Mouse (Mus musculus): ENCODE measurements around the gene Fndc11. TPM values are rescaled to one million over a fixed set of nuclear protein-coding genes. Genes with fewer than 3 reads are reported as not detected.
A peak's percentile ranks its signal among the peaks of the same experiment; 100 is the strongest.

Gene Fndc11
- polyA plus RNA-seq, 1 experiment from 2014 or later = 0.23 TPM

- H3K4me2 ChIP-seq = no peak overlapping the region
- no peak overlapping the region for H3K27ac ChIP-seq
- H3K4me3 ChIP-seq = no peak overlapping the region
- no peaks in the 10 kb centered on the region for H3K36me3 ChIP-seq (ENCODE audit: poor library complexity, severe bottlenecking)
- H3K27me3 ChIP-seq = no peaks in the 10 kb centered on the region
- no peak for ATAC-seq
- H3K9me3 ChIP-seq (replicated peaks) = no peaks in the 10 kb centered on the region
- no peak overlapping the region for H3K9ac ChIP-seq
- H3K4me1 ChIP-seq = no peaks in the 10 kb centered on the region
- 90% methylated on average over 4 of the region's 4 CpGs for whole genome bisulfite sequencing
Measured at GRCm38 (mm10) chr2:181196628-181197300, 23.0 kb upstream of the Fndc11 start.

DNA sequence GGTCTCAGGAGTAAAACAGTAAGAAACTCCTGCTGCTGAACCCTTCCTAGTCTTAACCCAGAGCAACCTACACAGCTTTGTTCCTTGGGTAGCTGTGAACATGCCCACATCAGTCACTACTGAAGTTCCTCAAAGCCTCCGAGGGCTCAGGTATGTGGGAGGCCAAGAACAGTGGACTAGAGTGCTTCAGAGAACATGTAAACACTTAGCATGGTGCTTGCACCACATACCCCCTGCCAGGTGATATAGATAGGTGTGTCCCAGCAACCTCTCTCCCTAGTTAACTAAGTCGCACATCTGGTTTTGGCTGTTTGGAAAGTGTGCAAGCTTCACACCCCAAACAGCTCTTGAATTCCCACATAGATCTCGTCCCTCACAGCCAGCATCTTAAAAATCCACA, 18.2 kb upstream of the Fndc11 start:
- Histone ChIP-seq H3K4me2 (no peak overlapping the region), H3K4me3 (no peak overlapping the region), H3K27me3 (0 out of 2 replicates have a peak, but pooled peaks cover 6% of the 10 kb centered on the region), H3K27ac (no peak overlapping the region), H3K9me3 (replicated peaks) (no peaks in the 10 kb centered on the region), H3K4me1 (no peaks in the 10 kb centered on the region), H3K36me3 (ENCODE audit: poor library complexity, severe bottlenecking) (no peaks in the 10 kb centered on the region), H3K9ac (no peak overlapping the region)
- 69% methylated on average over 3 of the region's 3 CpGs for WGBS
- no peak for ATAC-seq

DNA sequence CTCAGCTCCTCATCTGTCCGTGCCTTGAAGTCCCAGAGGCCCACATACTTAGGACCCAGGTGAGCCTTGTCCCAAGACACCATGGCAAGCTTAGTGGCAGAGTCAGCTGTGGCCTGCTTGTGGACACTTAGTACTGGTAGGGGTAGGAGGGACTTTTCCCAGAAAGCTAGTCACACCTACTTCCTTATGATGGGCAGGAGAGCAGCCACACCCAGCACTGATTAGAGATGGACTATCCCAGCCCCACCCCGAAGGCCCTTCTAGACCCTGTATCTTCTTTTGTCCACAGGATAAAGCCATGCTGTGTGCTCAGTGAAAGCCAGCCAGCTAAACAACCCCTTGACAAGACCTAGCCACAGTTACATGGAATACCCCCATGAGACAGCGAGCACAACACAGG, 17.4 kb upstream of the Fndc11 start, which contains the start of gene Ptk6:
Ptk6 (minus strand) TSS at position 368 of the 400 bp plus-strand sequence.
- 92% methylated on average over 3 of the region's 3 CpGs for WGBS
- no peak for ATAC-seq
- Histone ChIP-seq H3K36me3 (ENCODE audit: poor library complexity, severe bottlenecking) (no peaks in the 10 kb centered on the region), H3K9me3 (replicated peaks) (no peaks in the 10 kb centered on the region), H3K27ac (no peak within 1 kb of the TSS), H3K27me3 (0 out of 2 replicates have a peak, but pooled peaks cover 6% of the 10 kb centered on the region), H3K4me3 (no peak within 1 kb of the TSS), H3K9ac (no peak within 1 kb of the TSS), H3K4me2 (no peak within 1 kb of the TSS), H3K4me1 (no peaks in the 10 kb centered on the region)

DNA sequence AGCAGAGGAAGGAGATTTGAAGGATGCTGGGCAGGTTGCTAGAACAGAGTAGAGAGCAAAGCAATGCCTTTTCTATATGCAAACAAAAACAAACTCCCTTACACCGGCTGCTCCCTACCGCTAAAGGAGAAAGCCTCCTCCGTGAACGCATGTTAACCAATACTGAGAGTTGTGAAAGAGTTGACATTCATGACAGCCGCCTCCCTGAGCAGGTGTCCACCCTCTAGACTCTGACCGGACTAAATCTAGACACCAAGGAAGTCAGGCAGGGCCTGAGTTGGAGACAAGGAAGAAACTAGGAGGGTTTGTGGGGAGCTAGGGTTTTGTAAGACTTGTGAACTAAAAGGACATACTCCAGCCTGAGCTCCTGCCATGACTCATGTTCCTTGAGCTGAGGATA, 16.9 kb upstream of the Fndc11 start:
- Histone ChIP-seq H3K9me3 (replicated peaks) (no peaks in the 10 kb centered on the region), H3K36me3 (ENCODE audit: poor library complexity, severe bottlenecking) (no peaks in the 10 kb centered on the region), H3K27ac (no peak overlapping the region), H3K27me3 (0 out of 2 replicates have a peak, but pooled peaks cover 6% of the 10 kb centered on the region), H3K4me3 (no peak overlapping the region), H3K4me1 (no peaks in the 10 kb centered on the region), H3K4me2 (no peak overlapping the region), H3K9ac (no peak overlapping the region)
- no peak for ATAC-seq
- WGBS = 82% methylated on average over 6 of the region's 6 CpGs

DNA sequence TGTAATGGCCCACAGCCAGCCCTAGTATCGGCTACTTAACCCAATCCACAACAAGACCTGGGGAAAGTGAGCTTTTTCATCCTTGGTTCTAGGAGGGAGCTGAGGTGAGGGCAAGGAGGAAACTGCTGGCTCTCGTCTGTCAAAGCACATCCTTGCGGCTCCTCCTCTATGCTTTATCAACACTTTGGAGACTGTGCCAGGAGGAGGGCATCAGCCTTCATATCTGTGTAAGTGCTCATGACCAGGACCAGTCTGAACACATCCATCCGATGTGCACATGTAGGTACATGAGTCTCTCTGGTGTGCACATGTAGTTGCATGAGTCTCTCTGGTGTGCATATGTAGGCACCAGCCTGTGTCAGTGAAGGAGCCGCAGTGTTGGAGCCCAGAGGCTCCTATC, 14.1 kb upstream of the Fndc11 start:
- Histone ChIP-seq H3K4me3 (no peak overlapping the region), H3K27me3 (peaks cover 15% of the 10 kb centered on the region; the same call in 1 of the 2 replicates), H3K9me3 (replicated peaks) (no peaks in the 10 kb centered on the region), H3K4me1 (no peaks in the 10 kb centered on the region), H3K4me2 (no peak overlapping the region), H3K36me3 (ENCODE audit: poor library complexity, severe bottlenecking) (no peaks in the 10 kb centered on the region), H3K27ac (no peak overlapping the region), H3K9ac (no peak overlapping the region)
- 82% methylated on average over 5 of the region's 5 CpGs for WGBS
- ATAC-seq = no peak

GRCm38 (mm10) chr2:181206118-181206517, 13.7 kb upstream of the Fndc11 start:
- no peaks in the 10 kb centered on the region for H3K4me1 ChIP-seq
- no peaks in the 10 kb centered on the region for H3K9me3 ChIP-seq (replicated peaks)
- WGBS = 84% methylated on average over 9 of the region's 9 CpGs
- peaks cover 18% of the 10 kb centered on the region for H3K27me3 ChIP-seq
- no peak overlapping the region for H3K27ac ChIP-seq
- H3K4me2 ChIP-seq = no peak overlapping the region
- no peaks in the 10 kb centered on the region for H3K36me3 ChIP-seq (ENCODE audit: poor library complexity, severe bottlenecking)
- H3K4me3 ChIP-seq = no peak overlapping the region
- no peak overlapping the region for H3K9ac ChIP-seq
- no peak for ATAC-seq

DNA sequence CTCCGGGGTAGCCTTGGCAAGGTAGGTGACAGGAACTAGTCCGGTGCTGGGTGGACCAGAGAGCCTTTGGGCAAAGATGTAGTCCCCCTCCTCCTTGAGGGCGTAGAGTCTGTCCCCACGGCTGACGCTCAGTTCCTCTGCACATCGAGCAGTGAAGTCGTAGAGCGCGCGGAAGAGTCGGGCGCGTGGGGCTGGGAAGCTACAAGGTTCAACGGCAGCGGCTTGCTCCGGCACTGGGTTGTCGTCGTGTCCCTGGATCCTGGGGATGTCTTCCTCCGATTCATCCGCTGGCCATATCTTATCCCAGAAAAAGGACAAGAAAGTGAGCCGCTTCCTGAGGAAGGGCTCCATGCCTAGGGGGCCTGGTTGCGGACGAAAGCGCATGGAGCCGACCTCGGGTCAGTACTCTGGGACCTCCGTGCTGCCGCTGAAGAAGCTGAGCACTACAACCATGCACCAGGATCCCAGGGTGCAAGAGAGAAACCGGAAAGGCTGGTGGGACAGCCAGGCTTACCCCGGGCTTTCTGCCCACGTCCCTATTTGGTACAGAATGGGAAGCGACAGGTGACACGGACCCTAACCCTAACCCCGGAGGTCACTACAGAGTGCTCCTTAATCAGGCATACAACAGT, 7.3 kb upstream of the Fndc11 start:
- Histone ChIP-seq H3K4me2 (peak overlapping the region; percentile 51), H3K27ac (no peak overlapping the region), H3K27me3 (peaks cover 46% of the 10 kb centered on the region), H3K4me3 (peak overlapping the region; percentile 26), H3K36me3 (ENCODE audit: poor library complexity, severe bottlenecking) (no peaks in the 10 kb centered on the region), H3K9me3 (replicated peaks) (no peaks in the 10 kb centered on the region), H3K4me1 (peaks cover 12% of the 10 kb centered on the region), H3K9ac (0 out of 2 replicates have a peak overlapping the region, but pooled peaks have one; percentile 23)
- WGBS = 2% methylated on average over 34 of the region's 34 CpGs
- no peak for ATAC-seq

- Histone ChIP-seq H3K4me2 (peak within 1 kb of the TSS; percentile 51), H3K36me3 (ENCODE audit: poor library complexity, severe bottlenecking) (no peaks in the 10 kb centered on the region), H3K9me3 (replicated peaks) (no peaks in the 10 kb centered on the region), H3K4me1 (peaks cover 12% of the 10 kb centered on the region), H3K27ac (no peak within 1 kb of the TSS), H3K27me3 (peaks cover 46% of the 10 kb centered on the region), H3K9ac (0 out of 2 replicates have a peak within 1 kb of the TSS, but pooled peaks have one; percentile 23), H3K4me3 (peak within 1 kb of the TSS; percentile 26)
- no peak for ATAC-seq
- WGBS = 2% methylated on average over 17 of the region's 17 CpGs
Measured at GRCm38 (mm10) chr2:181213021-181213445, 6.8 kb upstream of the Fndc11 start, which contains the start of gene Srms. TSS of gene Srms (minus strand) at chr2:181213185.

DNA sequence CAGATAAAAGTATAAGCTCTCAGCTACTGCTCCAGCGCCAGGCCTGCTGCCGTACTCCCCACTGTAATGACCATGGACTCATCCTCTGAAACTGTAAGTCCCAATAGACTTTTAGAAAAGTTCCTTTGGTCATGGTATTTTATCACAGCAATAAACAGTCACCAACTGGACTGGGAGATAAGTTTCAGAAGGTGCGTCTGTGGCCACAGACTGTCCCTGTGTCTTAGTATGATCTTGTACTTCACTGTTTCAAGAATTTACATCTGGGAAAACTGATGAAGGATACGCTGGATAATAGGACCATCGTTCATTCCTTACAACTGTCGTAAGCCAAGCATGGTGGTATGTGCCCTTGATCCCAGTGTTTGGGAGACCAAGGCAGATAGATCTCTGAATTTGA, 3.8 kb upstream of the Fndc11 start:
- 94% methylated on average over 6 of the region's 6 CpGs for WGBS
- ATAC-seq = no peak
- H3K4me1 ChIP-seq = peaks cover 24% of the 10 kb centered on the region
- no peak overlapping the region for H3K27ac ChIP-seq
- peaks cover 41% of the 10 kb centered on the region for H3K27me3 ChIP-seq
- H3K4me2 ChIP-seq = no peak overlapping the region
- no peak overlapping the region for H3K9ac ChIP-seq
- H3K4me3 ChIP-seq = no peak overlapping the region
- H3K36me3 ChIP-seq (ENCODE audit: poor library complexity, severe bottlenecking) = no peaks in the 10 kb centered on the region
- no peaks in the 10 kb centered on the region for H3K9me3 ChIP-seq (replicated peaks)

- Histone ChIP-seq H3K4me2 (no peak overlapping the region), H3K4me3 (no peak overlapping the region), H3K27me3 (peaks cover 15% of the 10 kb centered on the region), H3K27ac (no peak overlapping the region), H3K4me1 (peaks cover 12% of the 10 kb centered on the region), H3K9me3 (replicated peaks) (no peaks in the 10 kb centered on the region), H3K36me3 (ENCODE audit: poor library complexity, severe bottlenecking) (no peaks in the 10 kb centered on the region), H3K9ac (no peak overlapping the region)
- WGBS = 66% methylated on average over 5 of the region's 5 CpGs
- no peak for ATAC-seq
Measured at GRCm38 (mm10) chr2:181218881-181219485, 830 bp upstream of the Fndc11 start.

DNA sequence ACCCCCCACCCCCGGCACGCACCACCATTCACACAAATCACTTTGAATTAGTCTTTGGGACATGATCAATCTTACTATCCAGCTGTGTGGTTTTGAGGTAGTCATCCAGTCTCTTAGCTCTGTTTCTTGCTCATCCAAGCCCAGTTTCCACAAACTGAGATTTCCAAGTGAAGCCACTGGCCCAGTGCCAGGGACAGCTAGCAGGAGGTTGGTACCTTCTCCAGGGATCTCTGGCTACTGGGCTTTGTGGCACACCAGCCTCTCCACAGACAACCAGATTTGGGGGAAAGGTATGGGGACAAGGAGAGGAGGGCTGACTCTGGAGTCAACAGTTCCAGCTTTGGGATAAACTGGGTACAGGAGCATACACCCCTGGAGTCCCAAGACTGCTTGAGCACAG, 548 bp downstream of the Fndc11 start:
- peaks cover 9% of the 10 kb centered on the region; the same call in 1 of the 2 replicates for H3K27me3 ChIP-seq
- 51% methylated on average over 2 of the region's 2 CpGs for WGBS
- H3K4me1 ChIP-seq = peaks cover 12% of the 10 kb centered on the region
- H3K4me2 ChIP-seq = peak overlapping the region; percentile 64
- H3K27ac ChIP-seq = no peak overlapping the region
- no peaks in the 10 kb centered on the region for H3K9me3 ChIP-seq (replicated peaks)
- ATAC-seq = no peak
- H3K36me3 ChIP-seq (ENCODE audit: poor library complexity, severe bottlenecking) = no peaks in the 10 kb centered on the region
- no peak overlapping the region; the same call in 1 of the 2 replicates for H3K4me3 ChIP-seq
- no peak overlapping the region; the same call in 1 of the 2 replicates for H3K9ac ChIP-seq

- 79% methylated on average over 2 of the region's 2 CpGs for WGBS
- H3K27ac ChIP-seq = no peak overlapping the region
- no peak overlapping the region for H3K4me3 ChIP-seq
- no peak for ATAC-seq
- H3K9ac ChIP-seq = no peak overlapping the region
- H3K4me2 ChIP-seq = no peak overlapping the region
- peaks cover 3% of the 10 kb centered on the region; the same call in 1 of the 2 replicates for H3K27me3 ChIP-seq
- H3K9me3 ChIP-seq (replicated peaks) = no peaks in the 10 kb centered on the region
- H3K4me1 ChIP-seq = peaks cover 5% of the 10 kb centered on the region
- no peaks in the 10 kb centered on the region for H3K36me3 ChIP-seq (ENCODE audit: poor library complexity, severe bottlenecking)
Measured at GRCm38 (mm10) chr2:181224994-181225393, 5.2 kb downstream of the Fndc11 start.

Measured in forebrain, embryonic 13.5 days (tissue).